Mouse (Mus musculus) cortical plate, adult 2 months (tissue): ENCODE data around the gene Tgfbrap1.

Source experiments
- CTCF ChIP-seq: fragments of 200-500 bp; IDR thresholded peaks from 2 replicates; pipeline ENCODE4 v1.5.1; 2011; ENCODE audit warnings: mild to moderate bottlenecking, control low read depth, low read length; ENCODE audit not compliant: insufficient read depth; ENCODE audit errors: extremely low read depth
- POLR2A ChIP-seq: fragments of 200-500 bp; IDR thresholded peaks from 2 replicates; pipeline ENCODE4 v1.6.1; 2011; ENCODE audit warnings: mild to moderate bottlenecking, low read length, control low read depth; ENCODE audit not compliant: insufficient read depth; ENCODE audit errors: extremely low read depth

DNA sequence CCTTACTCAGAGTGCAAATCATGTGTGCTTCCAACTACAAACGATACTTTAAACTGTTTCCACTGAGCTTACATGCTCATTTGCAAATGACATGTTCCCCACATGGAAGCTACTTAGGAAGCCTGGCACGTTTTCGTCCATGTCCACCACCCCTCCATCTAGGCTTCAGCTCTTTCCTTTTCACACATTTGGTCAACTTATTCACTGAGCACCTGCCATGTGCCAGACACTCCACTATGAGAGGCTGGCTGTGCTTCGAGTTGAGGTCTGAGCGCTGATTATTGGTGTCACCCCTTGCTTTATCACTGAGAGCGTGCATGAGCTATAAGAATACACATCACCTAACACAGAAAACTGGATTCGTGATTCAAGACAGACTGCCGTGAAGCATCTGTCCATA is 26.4 kb downstream of the Tgfbrap1 start:
- TF ChIP-seq CTCF (no peak), POLR2A (no peak)
